Mouse (Mus musculus): ENCODE measurements around the gene Kif3b. TPM values are rescaled to one million over a fixed set of nuclear protein-coding genes. Genes with fewer than 3 reads are reported as not detected.
A peak's percentile ranks its signal among the peaks of the same experiment; 100 is the strongest.

Gene Kif3b
- polyA plus RNA-seq (2014; fragmentation: Nextera tagmentation; extraction: Ambion mirVana): 3.2 and 3.5 TPM in 2 replicates

- Histone ChIP-seq H3K4me3 (ENCODE audit: low read depth, low read length) (peak within 1 kb of the TSS; percentile 93), H3K27ac (ENCODE audit: low read depth, low read length) (0 out of 2 replicates have a peak within 1 kb of the TSS, but pooled peaks have one; percentile 46), H3K9me3 (ENCODE audit: control insufficient read depth, low read length) (no peaks in the 10 kb centered on the region), H3K4me2 (peak within 1 kb of the TSS; percentile 90), H3K9ac (ENCODE audit: low read depth, low read length) (peak within 1 kb of the TSS; percentile 81), H3K4me1 (replicated peaks; ENCODE audit: control insufficient read depth, insufficient read depth, low read length) (peaks cover 4% of the 10 kb centered on the region; the same call in 1 of the 2 replicates), H3K36me3 (ENCODE audit: control insufficient read depth, insufficient read depth, low read length) (no peaks in the 10 kb centered on the region), H3K27me3 (replicated peaks; ENCODE audit: control insufficient read depth, insufficient read depth, low read length) (no peaks in the 10 kb centered on the region)
- ATAC-seq (replicated peaks; ENCODE audit: low FRiP score): peak; percentile 85
- under 1% methylated on average over 63 of the region's 63 CpGs for WGBS
- peak; percentile 83 for DNase-seq (ENCODE audit: low spot score)
Observed at GRCm38 (mm10) chr2:153290938-153291928, at the start of gene Kif3b. Gene Kif3b (plus strand): TSS chr2:153291413.

GRCm38 (mm10) chr2:153242156-153242555, 49.1 kb upstream of the Kif3b start:
- Histone ChIP-seq H3K9ac (ENCODE audit: low read depth, low read length) (peak overlapping the region; percentile 97), H3K27me3 (replicated peaks; ENCODE audit: control insufficient read depth, insufficient read depth, low read length) (no peaks in the 10 kb centered on the region), H3K27ac (ENCODE audit: low read depth, low read length) (no peak overlapping the region), H3K9me3 (ENCODE audit: control insufficient read depth, low read length) (no peaks in the 10 kb centered on the region), H3K36me3 (ENCODE audit: control insufficient read depth, insufficient read depth, low read length) (peaks cover 12% of the 10 kb centered on the region), H3K4me2 (peak overlapping the region; percentile 90), H3K4me3 (ENCODE audit: low read depth, low read length) (peak overlapping the region; percentile 90), H3K4me1 (replicated peaks; ENCODE audit: control insufficient read depth, insufficient read depth, low read length) (peaks cover 33% of the 10 kb centered on the region)
- DNase-seq (ENCODE audit: low spot score) (no peak), ATAC-seq (replicated peaks; ENCODE audit: low FRiP score) (no peak)
- 61% methylated on average over 6 of the region's 6 CpGs for WGBS

- 81% methylated on average over 5 of the region's 5 CpGs for WGBS
- Histone ChIP-seq H3K4me1 (replicated peaks; ENCODE audit: control insufficient read depth, insufficient read depth, low read length) (no peaks in the 10 kb centered on the region), H3K27ac (ENCODE audit: low read depth, low read length) (no peak overlapping the region), H3K9ac (ENCODE audit: low read depth, low read length) (no peak overlapping the region), H3K9me3 (ENCODE audit: control insufficient read depth, low read length) (no peaks in the 10 kb centered on the region), H3K4me2 (no peak overlapping the region), H3K4me3 (ENCODE audit: low read depth, low read length) (no peak overlapping the region), H3K27me3 (replicated peaks; ENCODE audit: control insufficient read depth, insufficient read depth, low read length) (no peaks in the 10 kb centered on the region), H3K36me3 (ENCODE audit: control insufficient read depth, insufficient read depth, low read length) (peaks cover 25% of the 10 kb centered on the region; the same call in 1 of the 2 replicates)
- no peak for ATAC-seq (replicated peaks; ENCODE audit: low FRiP score)
- DNase-seq (ENCODE audit: low spot score): no peak
Observed at GRCm38 (mm10) chr2:153249751-153250150, 41.5 kb upstream of the Kif3b start.

GRCm38 (mm10) chr2:153256604-153257003, 34.6 kb upstream of the Kif3b start:
- H3K4me2 ChIP-seq: no peak overlapping the region
- H3K9me3 ChIP-seq (ENCODE audit: control insufficient read depth, low read length): no peaks in the 10 kb centered on the region
- H3K4me3 ChIP-seq (ENCODE audit: low read depth, low read length): no peak overlapping the region
- H3K27ac ChIP-seq (ENCODE audit: low read depth, low read length): no peak overlapping the region
- H3K36me3 ChIP-seq (ENCODE audit: control insufficient read depth, insufficient read depth, low read length): peaks cover 12% of the 10 kb centered on the region
- peaks cover 25% of the 10 kb centered on the region for H3K4me1 ChIP-seq (replicated peaks; ENCODE audit: control insufficient read depth, insufficient read depth, low read length)
- H3K9ac ChIP-seq (ENCODE audit: low read depth, low read length): no peak overlapping the region
- no peaks in the 10 kb centered on the region for H3K27me3 ChIP-seq (replicated peaks; ENCODE audit: control insufficient read depth, insufficient read depth, low read length)
- ATAC-seq (replicated peaks; ENCODE audit: low FRiP score) (no peak), DNase-seq (ENCODE audit: low spot score) (no peak)
- WGBS: 88% methylated on average over 2 of the region's 2 CpGs

- ATAC-seq (replicated peaks; ENCODE audit: low FRiP score) (no peak), DNase-seq (ENCODE audit: low spot score) (no peak)
- H3K9ac ChIP-seq (ENCODE audit: low read depth, low read length): peak overlapping the region; percentile 30; the same call in 1 of the 2 replicates
- peak overlapping the region; percentile 53 for H3K4me2 ChIP-seq
- no peak overlapping the region for H3K4me3 ChIP-seq (ENCODE audit: low read depth, low read length)
- H3K36me3 ChIP-seq (ENCODE audit: control insufficient read depth, insufficient read depth, low read length): peaks cover 19% of the 10 kb centered on the region
- peaks cover 25% of the 10 kb centered on the region for H3K4me1 ChIP-seq (replicated peaks; ENCODE audit: control insufficient read depth, insufficient read depth, low read length)
- H3K27me3 ChIP-seq (replicated peaks; ENCODE audit: control insufficient read depth, insufficient read depth, low read length): no peaks in the 10 kb centered on the region
- H3K9me3 ChIP-seq (ENCODE audit: control insufficient read depth, low read length): no peaks in the 10 kb centered on the region
- 49% methylated on average over 12 of the region's 12 CpGs for WGBS
- H3K27ac ChIP-seq (ENCODE audit: low read depth, low read length): peak overlapping the region; percentile 88
Observed at GRCm38 (mm10) chr2:153259030-153259863, 32.0 kb upstream of the Kif3b start.

- peak; percentile 90 for ATAC-seq (replicated peaks; ENCODE audit: low FRiP score)
Observed at GRCm38 (mm10) chr2:153259864-153260674, 31.1 kb upstream of the Kif3b start.

GRCm38 (mm10) chr2:153263053-153263452, 28.2 kb upstream of the Kif3b start:
- no peaks in the 10 kb centered on the region for H3K27me3 ChIP-seq (replicated peaks; ENCODE audit: control insufficient read depth, insufficient read depth, low read length)
- no peaks in the 10 kb centered on the region for H3K9me3 ChIP-seq (ENCODE audit: control insufficient read depth, low read length)
- 85% methylated on average over 7 of the region's 7 CpGs for WGBS
- peaks cover 37% of the 10 kb centered on the region for H3K36me3 ChIP-seq (ENCODE audit: control insufficient read depth, insufficient read depth, low read length)
- peaks cover 24% of the 10 kb centered on the region for H3K4me1 ChIP-seq (replicated peaks; ENCODE audit: control insufficient read depth, insufficient read depth, low read length)
- DNase-seq (ENCODE audit: low spot score) (no peak), ATAC-seq (replicated peaks; ENCODE audit: low FRiP score) (no peak)
- no peak overlapping the region for H3K27ac ChIP-seq (ENCODE audit: low read depth, low read length)
- no peak overlapping the region for H3K9ac ChIP-seq (ENCODE audit: low read depth, low read length)
- H3K4me2 ChIP-seq: no peak overlapping the region
- no peak overlapping the region for H3K4me3 ChIP-seq (ENCODE audit: low read depth, low read length)

More at GRCm38 (mm10) chr2:153259864-153260674, 31.1 kb upstream of the Kif3b start:
- peak overlapping the region; percentile 30; the same call in 1 of the 2 replicates for H3K9ac ChIP-seq (ENCODE audit: low read depth, low read length)
- 26% methylated on average over 3 of the region's 3 CpGs for WGBS
- H3K4me3 ChIP-seq (ENCODE audit: low read depth, low read length): no peak overlapping the region
- peak overlapping the region; percentile 53 for H3K4me2 ChIP-seq
- no peaks in the 10 kb centered on the region for H3K27me3 ChIP-seq (replicated peaks; ENCODE audit: control insufficient read depth, insufficient read depth, low read length)
- peaks cover 19% of the 10 kb centered on the region for H3K36me3 ChIP-seq (ENCODE audit: control insufficient read depth, insufficient read depth, low read length)
- no peaks in the 10 kb centered on the region for H3K9me3 ChIP-seq (ENCODE audit: control insufficient read depth, low read length)
- DNase-seq (ENCODE audit: low spot score): no peak
- H3K27ac ChIP-seq (ENCODE audit: low read depth, low read length): peak overlapping the region; percentile 88
- peaks cover 25% of the 10 kb centered on the region for H3K4me1 ChIP-seq (replicated peaks; ENCODE audit: control insufficient read depth, insufficient read depth, low read length)

- no peak overlapping the region for H3K9ac ChIP-seq (ENCODE audit: low read depth, low read length)
- no peaks in the 10 kb centered on the region for H3K27me3 ChIP-seq (replicated peaks; ENCODE audit: control insufficient read depth, insufficient read depth, low read length)
- DNase-seq (ENCODE audit: low spot score) (no peak), ATAC-seq (replicated peaks; ENCODE audit: low FRiP score) (no peak)
- no peak overlapping the region for H3K4me3 ChIP-seq (ENCODE audit: low read depth, low read length)
- H3K4me1 ChIP-seq (replicated peaks; ENCODE audit: control insufficient read depth, insufficient read depth, low read length): peaks cover 5% of the 10 kb centered on the region
- no peaks in the 10 kb centered on the region for H3K9me3 ChIP-seq (ENCODE audit: control insufficient read depth, low read length)
- H3K27ac ChIP-seq (ENCODE audit: low read depth, low read length): no peak overlapping the region
- H3K36me3 ChIP-seq (ENCODE audit: control insufficient read depth, insufficient read depth, low read length): peaks cover 24% of the 10 kb centered on the region
- 78% methylated on average over 2 of the region's 2 CpGs for WGBS
- H3K4me2 ChIP-seq: no peak overlapping the region
Observed at GRCm38 (mm10) chr2:153267331-153267730, 23.9 kb upstream of the Kif3b start.
